Mouse (Mus musculus): ENCODE data around the gene Ppp6r2. TPM values are rescaled to one million over a fixed set of nuclear protein-coding genes. Genes with fewer than 3 reads are reported as not detected.

Gene Ppp6r2
- polyA plus RNA-seq (2014; fragmentation: Nextera tagmentation; extraction: Ambion mirVana) = 26.9 and 29.6 TPM in 2 replicates

GRCm38 (mm10) chr15:89210915-89211715 is at the start of gene Ppp6r2:
TSS of gene Ppp6r2 (plus strand) at chr15:89211553.
- Histone ChIP-seq H3K9ac (ENCODE audit: low read length) (peak within 1 kb of the TSS; percentile 86), H3K9me3 (ENCODE audit: control insufficient read depth, low read length) (no peaks in the 10 kb centered on the region), H3K4me1 (replicated peaks; ENCODE audit: control insufficient read depth, insufficient read depth, low read length) (peaks cover 6% of the 10 kb centered on the region; the same call in 1 of the 2 replicates), H3K27me3 (replicated peaks; ENCODE audit: control insufficient read depth, insufficient read depth, low read length) (no peaks in the 10 kb centered on the region), H3K4me3 (ENCODE audit: low read depth, low read length) (peak within 1 kb of the TSS; percentile 78), H3K4me2 (ENCODE audit: low read length) (peak within 1 kb of the TSS; percentile 87), H3K36me3 (ENCODE audit: control insufficient read depth, insufficient read depth, low read length) (0 out of 2 replicates have a peak, but pooled peaks cover 7% of the 10 kb centered on the region), H3K27ac (ENCODE audit: low read depth) (peak within 1 kb of the TSS; percentile 82)
- WGBS = 3% methylated on average over 61 of the region's 73 CpGs
- DNase-seq (ENCODE audit: low spot score) (peak; percentile 89), ATAC-seq (replicated peaks; ENCODE audit: low FRiP score, low TSS enrichment, low read depth) (peak; percentile 85)

- Histone ChIP-seq H3K9me3 (ENCODE audit: control insufficient read depth, low read length) (no peaks in the 10 kb centered on the region), H3K4me1 (replicated peaks; ENCODE audit: control insufficient read depth, insufficient read depth, low read length) (peaks cover 20% of the 10 kb centered on the region), H3K4me2 (ENCODE audit: low read length) (no peak overlapping the region), H3K36me3 (ENCODE audit: control insufficient read depth, insufficient read depth, low read length) (peaks cover 83% of the 10 kb centered on the region), H3K9ac (ENCODE audit: low read length) (no peak overlapping the region), H3K27ac (ENCODE audit: low read depth) (no peak overlapping the region), H3K4me3 (ENCODE audit: low read depth, low read length) (no peak overlapping the region), H3K27me3 (replicated peaks; ENCODE audit: control insufficient read depth, insufficient read depth, low read length) (no peaks in the 10 kb centered on the region)
- WGBS = 95% methylated on average over 12 of the region's 12 CpGs
- ATAC-seq (replicated peaks; ENCODE audit: low FRiP score, low TSS enrichment, low read depth) = no peak
- DNase-seq (ENCODE audit: low spot score) = no peak
Measured at GRCm38 (mm10) chr15:89165478-89165877, 45.9 kb upstream of the Ppp6r2 start.

- H3K9ac ChIP-seq (ENCODE audit: low read length) = no peak overlapping the region
- H3K4me1 ChIP-seq (replicated peaks; ENCODE audit: control insufficient read depth, insufficient read depth, low read length) = peaks cover 30% of the 10 kb centered on the region
- H3K4me3 ChIP-seq (ENCODE audit: low read depth, low read length) = no peak overlapping the region
- no peaks in the 10 kb centered on the region for H3K27me3 ChIP-seq (replicated peaks; ENCODE audit: control insufficient read depth, insufficient read depth, low read length)
- H3K27ac ChIP-seq (ENCODE audit: low read depth) = peak overlapping the region; percentile 52
- peak overlapping the region; percentile 28 for H3K4me2 ChIP-seq (ENCODE audit: low read length)
- peaks cover 48% of the 10 kb centered on the region for H3K36me3 ChIP-seq (ENCODE audit: control insufficient read depth, insufficient read depth, low read length)
- ATAC-seq (replicated peaks; ENCODE audit: low FRiP score, low TSS enrichment, low read depth) = no peak
- DNase-seq (ENCODE audit: low spot score) = no peak
- no peaks in the 10 kb centered on the region for H3K9me3 ChIP-seq (ENCODE audit: control insufficient read depth, low read length)
- WGBS = 46% methylated on average over 10 of the region's 10 CpGs
Measured at GRCm38 (mm10) chr15:89168922-89169321, 42.4 kb upstream of the Ppp6r2 start.

GRCm38 (mm10) chr15:89169431-89169830 is 41.9 kb upstream of the Ppp6r2 start:
- no peaks in the 10 kb centered on the region for H3K9me3 ChIP-seq (ENCODE audit: control insufficient read depth, low read length)

GRCm38 (mm10) chr15:89170102-89170501 is 41.3 kb upstream of the Ppp6r2 start:
- Histone ChIP-seq H3K4me1 (replicated peaks; ENCODE audit: control insufficient read depth, insufficient read depth, low read length) (peaks cover 42% of the 10 kb centered on the region), H3K9ac (ENCODE audit: low read length) (no peak overlapping the region), H3K36me3 (ENCODE audit: control insufficient read depth, insufficient read depth, low read length) (peaks cover 37% of the 10 kb centered on the region), H3K27me3 (replicated peaks; ENCODE audit: control insufficient read depth, insufficient read depth, low read length) (no peaks in the 10 kb centered on the region), H3K4me2 (ENCODE audit: low read length) (peak overlapping the region; percentile 28; the same call in 1 of the 2 replicates), H3K9me3 (ENCODE audit: control insufficient read depth, low read length) (no peaks in the 10 kb centered on the region), H3K4me3 (ENCODE audit: low read depth, low read length) (no peak overlapping the region), H3K27ac (ENCODE audit: low read depth) (peak overlapping the region; percentile 63)
- DNase-seq (ENCODE audit: low spot score) = no peak
- no peak for ATAC-seq (replicated peaks; ENCODE audit: low FRiP score, low TSS enrichment, low read depth)
- 24% methylated on average over 3 of the region's 3 CpGs for WGBS

More at GRCm38 (mm10) chr15:89169431-89169830, 41.9 kb upstream of the Ppp6r2 start:
- ATAC-seq (replicated peaks; ENCODE audit: low FRiP score, low TSS enrichment, low read depth) (peak; percentile 56), DNase-seq (ENCODE audit: low spot score) (peak; percentile 82)
- peaks cover 43% of the 10 kb centered on the region for H3K36me3 ChIP-seq (ENCODE audit: control insufficient read depth, insufficient read depth, low read length)
- H3K4me2 ChIP-seq (ENCODE audit: low read length) = peak overlapping the region; percentile 28
- no peak overlapping the region for H3K4me3 ChIP-seq (ENCODE audit: low read depth, low read length)
- peaks cover 35% of the 10 kb centered on the region for H3K4me1 ChIP-seq (replicated peaks; ENCODE audit: control insufficient read depth, insufficient read depth, low read length)
- no peak overlapping the region; the same call in 1 of the 2 replicates for H3K9ac ChIP-seq (ENCODE audit: low read length)
- WGBS = 3% methylated on average over 10 of the region's 10 CpGs
- no peaks in the 10 kb centered on the region for H3K27me3 ChIP-seq (replicated peaks; ENCODE audit: control insufficient read depth, insufficient read depth, low read length)
- H3K27ac ChIP-seq (ENCODE audit: low read depth) = peak overlapping the region; percentile 63

GRCm38 (mm10) chr15:89171526-89172051 is 39.8 kb upstream of the Ppp6r2 start:
- no peaks in the 10 kb centered on the region for H3K9me3 ChIP-seq (ENCODE audit: control insufficient read depth, low read length)
- no peak overlapping the region for H3K9ac ChIP-seq (ENCODE audit: low read length)
- peaks cover 22% of the 10 kb centered on the region for H3K36me3 ChIP-seq (ENCODE audit: control insufficient read depth, insufficient read depth, low read length)
- H3K27ac ChIP-seq (ENCODE audit: low read depth) = no peak overlapping the region
- no peak for DNase-seq (ENCODE audit: low spot score)
- H3K4me2 ChIP-seq (ENCODE audit: low read length) = no peak overlapping the region
- no peaks in the 10 kb centered on the region for H3K27me3 ChIP-seq (replicated peaks; ENCODE audit: control insufficient read depth, insufficient read depth, low read length)
- 96% methylated on average over 5 of the region's 5 CpGs for WGBS
- ATAC-seq (replicated peaks; ENCODE audit: low FRiP score, low TSS enrichment, low read depth) = no peak
- H3K4me3 ChIP-seq (ENCODE audit: low read depth, low read length) = no peak overlapping the region
- H3K4me1 ChIP-seq (replicated peaks; ENCODE audit: control insufficient read depth, insufficient read depth, low read length) = peaks cover 57% of the 10 kb centered on the region

GRCm38 (mm10) chr15:89172276-89172935 is 38.9 kb upstream of the Ppp6r2 start:
- 48% methylated on average over 17 of the region's 17 CpGs for WGBS
- Histone ChIP-seq H3K9ac (ENCODE audit: low read length) (peak overlapping the region; percentile 60; the same call in 1 of the 2 replicates), H3K9me3 (ENCODE audit: control insufficient read depth, low read length) (no peaks in the 10 kb centered on the region), H3K36me3 (ENCODE audit: control insufficient read depth, insufficient read depth, low read length) (peaks cover 15% of the 10 kb centered on the region), H3K27me3 (replicated peaks; ENCODE audit: control insufficient read depth, insufficient read depth, low read length) (no peaks in the 10 kb centered on the region), H3K4me1 (replicated peaks; ENCODE audit: control insufficient read depth, insufficient read depth, low read length) (peaks cover 64% of the 10 kb centered on the region), H3K4me3 (ENCODE audit: low read depth, low read length) (peak overlapping the region; percentile 51), H3K27ac (ENCODE audit: low read depth) (peak overlapping the region; percentile 14; the same call in 1 of the 2 replicates), H3K4me2 (ENCODE audit: low read length) (peak overlapping the region; percentile 100)
- DNase-seq (ENCODE audit: low spot score) (peak; percentile 62), ATAC-seq (replicated peaks; ENCODE audit: low FRiP score, low TSS enrichment, low read depth) (no peak)

GRCm38 (mm10) chr15:89173024-89173905 is 38.1 kb upstream of the Ppp6r2 start:
- Histone ChIP-seq H3K9me3 (ENCODE audit: control insufficient read depth, low read length) (no peaks in the 10 kb centered on the region), H3K9ac (ENCODE audit: low read length) (peak overlapping the region; percentile 60), H3K27me3 (replicated peaks; ENCODE audit: control insufficient read depth, insufficient read depth, low read length) (no peaks in the 10 kb centered on the region), H3K27ac (ENCODE audit: low read depth) (peak overlapping the region; percentile 14), H3K36me3 (ENCODE audit: control insufficient read depth, insufficient read depth, low read length) (0 out of 2 replicates have a peak, but pooled peaks cover 6% of the 10 kb centered on the region), H3K4me3 (ENCODE audit: low read depth, low read length) (peak overlapping the region; percentile 51), H3K4me1 (replicated peaks; ENCODE audit: control insufficient read depth, insufficient read depth, low read length) (peaks cover 73% of the 10 kb centered on the region), H3K4me2 (ENCODE audit: low read length) (peak overlapping the region; percentile 100)
- DNase-seq (ENCODE audit: low spot score) (peak; percentile 75), ATAC-seq (replicated peaks; ENCODE audit: low FRiP score, low TSS enrichment, low read depth) (peak; percentile 19)
- WGBS = under 1% methylated on average over 63 of the region's 65 CpGs
